Mouse (Mus musculus) stomach, postnatal 0 days (tissue): ENCODE results near the gene Fam169b. TPM values are rescaled to one million over a fixed set of nuclear protein-coding genes. Genes with fewer than 3 reads are reported as not detected.

Experiments
- ATAC-seq: fragments of 200-750 bp; cut with Nextera tagmentation; 2 replicates; pipeline ENCODE4 v1.8.0; 2017; ENCODE audit not compliant: low FRiP score, low TSS enrichment
- DNase-seq: peaks from one replicate; pipeline ENCODE4 v3.0.0-alpha.2; 2016; ENCODE audit warnings: low spot score
- H3K27ac ChIP-seq: fragments of 300-500 bp; sonication (generic); replicated peaks from 2 replicates; pipeline ENCODE4 v1.5.1; 2014; ENCODE audit warnings: mild to moderate bottlenecking, control low read depth
- H3K27me3 ChIP-seq: fragments of 300-500 bp; sonication (generic); 2 replicates; pipeline ENCODE4 v1.6.1; 2014; ENCODE audit warnings: low read length; ENCODE audit not compliant: control insufficient read depth, insufficient read depth
- H3K36me3 ChIP-seq: fragments of 300-500 bp; sonication (generic); 2 replicates; pipeline ENCODE4 v1.6.1; 2014; ENCODE audit warnings: low read length, mixed read lengths; ENCODE audit not compliant: control insufficient read depth, insufficient read depth
- H3K4me1 ChIP-seq: fragments of 300-500 bp; sonication (generic); replicated peaks from 2 replicates; pipeline ENCODE4 v1.6.1; 2014; ENCODE audit warnings: antibody characterized with exemption; ENCODE audit not compliant: control insufficient read depth, insufficient read depth
- H3K4me2 ChIP-seq: fragments of 300-500 bp; sonication (generic); replicated peaks from 2 replicates; pipeline ENCODE4 v1.6.1; 2014; ENCODE audit warnings: low read depth, mild to moderate bottlenecking, control low read depth, moderate library complexity
- H3K4me3 ChIP-seq: fragments of 300-500 bp; sonication (generic); 2 replicates; pipeline ENCODE4 v1.5.1; 2014; ENCODE audit warnings: low read depth, low read length, control low read depth
- H3K9ac ChIP-seq: fragments of 300-500 bp; sonication (generic); 2 replicates; pipeline ENCODE4 v1.6.1; 2014; ENCODE audit warnings: mild to moderate bottlenecking, low read length, control low read depth, mixed read lengths
- H3K9me3 ChIP-seq: fragments of 300-500 bp; sonication (generic); 2 replicates; pipeline ENCODE4 v1.6.1; 2016; ENCODE audit warnings: low read length; ENCODE audit not compliant: control insufficient read depth
- CTCF ChIP-seq: IDR thresholded peaks from 2 replicates; pipeline ENCODE4 v1.5.1; 2016; ENCODE audit warnings: antibody characterized with exemption, low read depth, mild to moderate bottlenecking, moderate library complexity
- EP300 ChIP-seq: optimal IDR thresholded peaks from 2 replicates; pipeline ENCODE3; 2016; ENCODE audit warnings: antibody characterized with exemption
- WGBS: fragments of 180-500 bp; shearing (Covaris S2); extraction: QIAGEN DNeasy Blood & Tissue Kit; methylation state at CpG from one replicate; pipeline ENCODE4 v1.1.7; 2014; 5-methylcytosine and 5-hydroxymethylcytosine counted together
- polyA plus RNA-seq: library from polyadenylated mRNA; unstranded; fragments of >200 nt; fragmentation: Nextera tagmentation; extraction: Ambion mirVana; gene quantifications from 2 replicates; pipeline ENCODE4 v1.2.1, GENCODE M21; 2015

The Fam169b gene
- polyA plus RNA-seq, 1 experiment from 2014 or later, result 0.24 TPM

- H3K27me3 ChIP-seq, result no peaks in the 10 kb centered on the region
- DNase-seq (no peak), ATAC-seq (no peak)
- no peak overlapping the region for H3K27ac ChIP-seq
- no peaks in the 10 kb centered on the region for H3K9me3 ChIP-seq
- TF ChIP-seq EP300, result no peak
- no peak for TF ChIP-seq CTCF
- H3K4me1 ChIP-seq, result no peaks in the 10 kb centered on the region
- 58% methylated on average over 14 of the region's 14 CpGs for WGBS
- H3K4me3 ChIP-seq, result no peak overlapping the region
- no peak overlapping the region for H3K4me2 ChIP-seq
- H3K36me3 ChIP-seq, result no peaks in the 10 kb centered on the region
- no peak overlapping the region for H3K9ac ChIP-seq
Measured at GRCm38 (mm10) chr7:68313038-68313782, 39.6 kb downstream of the Fam169b start.

- Histone ChIP-seq H3K36me3 (no peaks in the 10 kb centered on the region), H3K4me1 (no peaks in the 10 kb centered on the region), H3K4me3 (no peak overlapping the region), H3K27me3 (no peaks in the 10 kb centered on the region), H3K4me2 (no peak overlapping the region), H3K9ac (no peak overlapping the region), H3K9me3 (no peaks in the 10 kb centered on the region), H3K27ac (no peak overlapping the region)
- ATAC-seq (no peak), DNase-seq (no peak)
- TF ChIP-seq EP300, result no peak
- no peak for TF ChIP-seq CTCF
- WGBS, result 68% methylated on average over 1 of the region's 1 CpGs
Measured at GRCm38 (mm10) chr7:68314286-68314685, 40.6 kb downstream of the Fam169b start.

GRCm38 (mm10) chr7:68315068-68315467 is 41.4 kb downstream of the Fam169b start:
- DNase-seq (no peak), ATAC-seq (no peak)
- H3K27ac ChIP-seq, result no peak overlapping the region
- H3K27me3 ChIP-seq, result no peaks in the 10 kb centered on the region
- H3K4me1 ChIP-seq, result no peaks in the 10 kb centered on the region
- no peak for TF ChIP-seq EP300
- TF ChIP-seq CTCF, result no peak
- H3K9ac ChIP-seq, result no peak overlapping the region
- 87% methylated on average over 4 of the region's 4 CpGs for WGBS
- no peak overlapping the region for H3K4me3 ChIP-seq
- no peaks in the 10 kb centered on the region for H3K36me3 ChIP-seq
- no peak overlapping the region for H3K4me2 ChIP-seq
- H3K9me3 ChIP-seq, result no peaks in the 10 kb centered on the region

- Histone ChIP-seq H3K4me1 (no peaks in the 10 kb centered on the region), H3K4me2 (no peak overlapping the region), H3K27me3 (no peaks in the 10 kb centered on the region), H3K4me3 (no peak overlapping the region), H3K27ac (no peak overlapping the region), H3K9me3 (no peaks in the 10 kb centered on the region), H3K36me3 (no peaks in the 10 kb centered on the region), H3K9ac (no peak overlapping the region)
- ATAC-seq (no peak), DNase-seq (no peak)
- WGBS, result 81% methylated on average over 15 of the region's 16 CpGs
- no peak for TF ChIP-seq EP300
- no peak for TF ChIP-seq CTCF
Measured at GRCm38 (mm10) chr7:68318006-68318788, 44.6 kb downstream of the Fam169b start.

- Histone ChIP-seq H3K27ac (no peak overlapping the region), H3K36me3 (no peaks in the 10 kb centered on the region), H3K4me2 (no peak overlapping the region), H3K27me3 (no peaks in the 10 kb centered on the region), H3K4me1 (no peaks in the 10 kb centered on the region), H3K4me3 (no peak overlapping the region), H3K9me3 (no peaks in the 10 kb centered on the region), H3K9ac (no peak overlapping the region)
- no peak for TF ChIP-seq CTCF
- TF ChIP-seq EP300, result no peak
- no peak for DNase-seq
- ATAC-seq, result no peak
- WGBS, result 74% methylated on average over 6 of the region's 6 CpGs
Measured at GRCm38 (mm10) chr7:68318979-68319378, 45.3 kb downstream of the Fam169b start.
